Mouse (Mus musculus) heart, adult 2 months (tissue): ENCODE measurements around the gene Aspg.
A peak's percentile ranks its signal among the peaks of the same experiment; 100 is the strongest.

Experiments
- CTCF ChIP-seq: fragments of 200-600 bp; IDR thresholded peaks from 2 replicates; pipeline ENCODE4 v1.8.1; 2022; ENCODE audit warnings: antibody characterized with exemption, mild to moderate bottlenecking, moderate library complexity
- POLR2A ChIP-seq: fragments of 200-500 bp; IDR thresholded peaks from 2 replicates; pipeline ENCODE4 v1.6.1; 2011; ENCODE audit warnings: mild to moderate bottlenecking, low read depth, low read length, control low read depth; ENCODE audit not compliant: insufficient read depth

DNA sequence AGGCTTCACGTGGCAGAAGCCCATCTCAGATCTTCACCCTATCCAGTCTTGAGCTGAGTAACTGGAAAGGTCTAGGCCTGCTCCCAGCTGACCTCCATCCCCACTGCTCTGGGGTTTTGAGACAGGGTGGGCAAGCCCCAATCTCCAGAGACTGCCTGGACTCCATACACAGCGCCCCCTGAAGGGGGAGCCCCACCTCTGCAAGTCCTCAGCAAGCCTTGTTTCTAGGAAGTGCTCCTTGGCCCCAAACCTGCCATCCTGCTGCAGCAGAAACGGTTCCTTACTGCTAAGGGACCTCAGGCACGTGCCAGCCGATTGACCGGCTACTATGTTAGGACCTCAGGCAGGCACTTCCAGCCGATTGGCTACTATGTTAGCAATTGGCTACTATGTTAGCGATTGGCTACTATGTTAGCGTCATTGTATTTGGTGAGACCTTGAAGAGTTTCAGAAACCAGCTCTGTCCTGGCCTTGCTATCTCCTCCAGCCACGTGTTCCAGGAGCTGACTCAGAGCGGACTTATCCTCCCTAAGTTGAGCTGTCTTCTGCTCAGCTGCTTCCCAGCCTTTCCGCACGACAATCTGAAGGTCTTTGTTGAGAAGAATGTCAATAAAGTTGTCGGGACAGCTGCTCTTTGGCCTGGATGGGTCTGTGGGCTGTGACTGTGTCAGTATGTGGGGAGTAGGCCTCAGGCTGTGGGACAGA lies 20.6 kb downstream of the Aspg start:
- no peak for TF ChIP-seq POLR2A
- TF ChIP-seq CTCF: peak; percentile 40
